Mouse (Mus musculus): ENCODE measurements around the gene Fer.

DNA sequence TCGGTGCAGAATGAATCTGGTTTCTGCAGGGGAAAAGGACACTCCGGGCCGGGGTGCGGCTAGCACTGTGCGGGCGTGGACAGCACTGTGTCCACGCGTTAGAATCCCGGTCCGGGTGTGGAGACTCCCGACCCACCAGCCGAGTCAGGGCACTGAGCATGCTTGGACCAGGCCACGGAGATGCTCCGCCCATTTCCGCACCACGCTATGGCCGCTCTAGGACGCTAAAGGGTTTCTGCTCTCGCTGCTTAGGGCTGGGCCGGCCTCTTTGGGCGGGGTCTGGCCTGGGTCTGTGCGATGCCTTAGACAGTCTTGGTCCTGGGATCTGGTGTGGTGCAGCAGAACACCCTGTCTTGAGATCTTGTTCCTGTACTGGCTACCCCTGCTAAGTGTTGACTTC is 13.3 kb upstream of the Fer start:
- no peak for TF ChIP-seq CTCF (IDR thresholded peaks at IDR 0.05)
- no peak for TF ChIP-seq EP300 (IDR thresholded peaks at IDR 0.05)

Measured in lung, postnatal 0 days (tissue).